Mouse (Mus musculus): Measurements from ENCODE around the gene Supt4a.

The Supt4a gene

GRCm38 (mm10) chr11:87762702-87763385 lies 25.5 kb downstream of the Supt4a start:
- in situ Hi-C loops (cut with MboI; ENCODE audit: low sequenced_read_pairs) = no loop called here

GRCm38 (mm10) chr11:87763511-87763987 lies 26.2 kb downstream of the Supt4a start:
- in situ Hi-C loops (cut with MboI; ENCODE audit: low sequenced_read_pairs) = no loop called here

GRCm38 (mm10) chr11:87763988-87764876 lies 26.9 kb downstream of the Supt4a start:
- in situ Hi-C loops (cut with MboI; ENCODE audit: low sequenced_read_pairs) = no loop called here

GRCm38 (mm10) chr11:87768745-87769144 lies 31.4 kb downstream of the Supt4a start:
- in situ Hi-C loops (cut with MboI; ENCODE audit: low sequenced_read_pairs) = no loop called here

- in situ Hi-C loops (cut with MboI; ENCODE audit: low sequenced_read_pairs) = no loop called here
These were observed 33.6 kb downstream of the Supt4a start for GRCm38 (mm10) chr11:87770989-87771388.

GRCm38 (mm10) chr11:87772354-87772753 lies 35.0 kb downstream of the Supt4a start:
- in situ Hi-C loops (cut with MboI; ENCODE audit: low sequenced_read_pairs) = no loop called here

- in situ Hi-C loops (cut with MboI; ENCODE audit: low sequenced_read_pairs) = no loop called here
These were observed 40.9 kb downstream of the Supt4a start for GRCm38 (mm10) chr11:87778100-87778765.

- in situ Hi-C loops (cut with MboI; ENCODE audit: low sequenced_read_pairs) = no loop called here
These were observed 41.6 kb downstream of the Supt4a start for GRCm38 (mm10) chr11:87778915-87779314.

GRCm38 (mm10) chr11:87779392-87779791 lies 42.0 kb downstream of the Supt4a start:
- in situ Hi-C loops (cut with MboI; ENCODE audit: low sequenced_read_pairs) = no loop called here

- in situ Hi-C loops (cut with MboI; ENCODE audit: low sequenced_read_pairs) = no loop called here
These were observed 42.8 kb downstream of the Supt4a start for GRCm38 (mm10) chr11:87780130-87780529.

GRCm38 (mm10) chr11:87790088-87790487 lies 52.7 kb downstream of the Supt4a start:
- in situ Hi-C loops (cut with MboI; ENCODE audit: low sequenced_read_pairs) = no loop called here

All from CH12F3 (cell line).